Mouse (Mus musculus) CH12F3 (cell line): Measurements from ENCODE around the gene Wdr61.

ENCODE experiments used
- in situ Hi-C: fragments of 300-500 bp; cut with MboI; formaldehyde crosslinking; loops from 2 replicates; pipeline ENCODE4 v1.14.3; 2020; ENCODE audit warnings: low sequenced_read_pairs

The Wdr61 gene

GRCm38 (mm10) chr9:54683814-54684605 is 50.3 kb downstream of the Wdr61 start:
- in situ Hi-C loops: no loop called here

GRCm38 (mm10) chr9:54682846-54683245 is 51.5 kb downstream of the Wdr61 start:
- in situ Hi-C loops: no loop called here

- in situ Hi-C loops: no loop called here
Measured at GRCm38 (mm10) chr9:54676531-54676986, 57.8 kb downstream of the Wdr61 start.

GRCm38 (mm10) chr9:54673887-54674286 is 60.4 kb downstream of the Wdr61 start:
- in situ Hi-C loops: loop anchor here (5.0 kb wide), 1 partner anchor 52 kb away; no protein-coding TSS in a partner anchor

- in situ Hi-C loops: loop anchor here (5.0 kb wide), 1 partner anchor 50 kb away; no protein-coding TSS in a partner anchor
Measured at GRCm38 (mm10) chr9:54671962-54672361, 62.4 kb downstream of the Wdr61 start.

- in situ Hi-C loops: no loop called here
Measured at GRCm38 (mm10) chr9:54668455-54668854, 65.9 kb downstream of the Wdr61 start.

GRCm38 (mm10) chr9:54666116-54666515 is 68.2 kb downstream of the Wdr61 start:
- in situ Hi-C loops: no loop called here
